9 mouse cellular contexts compared by ENCODE assay signal in genomic region chr9:59748969-59749368, GRCm38 (mm10). TPM values are rescaled to one million over a fixed set of nuclear protein-coding genes. Genes with fewer than 3 reads are reported as not detected.
DNase-seq lines count a peak whose midpoint lies in the region; ATAC-seq and TF ChIP-seq lines count a peak whose summit lies in the region.
"Had no signal": no experiment of that assay in that cellular context is flagged by ENCODE, and none has a peak within 500 bp of the region (broad histone marks: within the 10 kb centered on the region; RNA-seq: fewer than 3 reads in every experiment).

No protein-coding gene starts in this region.

- H3K27ac ChIP-seq in lung, postnatal 0 days (ENCODE audit: low read length) = no peak overlapping the region
- no peak overlapping the region for H3K27ac ChIP-seq in forebrain, embryonic 14.5 days (ENCODE audit: low read depth, low read length)
- no peak overlapping the region for H3K27ac ChIP-seq in hindbrain, embryonic 16.5 days (ENCODE audit: low read depth, low read length)
- H3K27ac ChIP-seq: left cerebral cortex, adult 2 months had no signal

- no peaks in the 10 kb centered on the region for H3K9me3 ChIP-seq in lung, postnatal 0 days (ENCODE audit: low read length)
- H3K9me3 ChIP-seq in forebrain, embryonic 14.5 days (replicated peaks; ENCODE audit: control insufficient read depth, low read length) = no peaks in the 10 kb centered on the region
- H3K9me3 ChIP-seq in hindbrain, embryonic 16.5 days (ENCODE audit: control insufficient read depth, low read length) = no peaks in the 10 kb centered on the region

- no peaks in the 10 kb centered on the region for H3K27me3 ChIP-seq in lung, postnatal 0 days (replicated peaks; ENCODE audit: insufficient read depth, low read length)
- H3K27me3 ChIP-seq in forebrain, embryonic 14.5 days (replicated peaks; ENCODE audit: control insufficient read depth, insufficient read depth, low read length) = no peaks in the 10 kb centered on the region
- H3K27me3 ChIP-seq in hindbrain, embryonic 16.5 days (replicated peaks; ENCODE audit: control insufficient read depth, insufficient read depth, low read length) = no peaks in the 10 kb centered on the region

- 79% methylated on average over 11 of the region's 11 CpGs for WGBS in lung, postnatal 0 days
- 92% methylated on average over 11 of the region's 11 CpGs for WGBS in forebrain, embryonic 14.5 days
- 90% methylated on average over 11 of the region's 11 CpGs for WGBS in hindbrain, embryonic 16.5 days

- DNase-seq in cerebellum, adult 8-10 months = peak; percentile 9
- peak; percentile 29 to 49 for DNase-seq in lung, adult 18-20 months
- no peak for DNase-seq in lung, postnatal 0 days (ENCODE audit: low spot score)
- no peak for DNase-seq in forebrain, embryonic 14.5 days (ENCODE audit: low spot score)

- TF ChIP-seq CTCF in lung, postnatal 0 days (IDR thresholded peaks at IDR 0.05) = no peak

- H3K4me3 ChIP-seq in lung, postnatal 0 days (ENCODE audit: low read depth, low read length) = no peak overlapping the region
- H3K4me3 ChIP-seq in forebrain, embryonic 14.5 days (ENCODE audit: low read depth, low read length) = no peak overlapping the region
- H3K4me3 ChIP-seq in hindbrain, embryonic 16.5 days (ENCODE audit: low read length) = no peak overlapping the region

- TF ChIP-seq EP300 in lung, postnatal 0 days (IDR thresholded peaks at IDR 0.05) = no peak

- no peak overlapping the region for H3K9ac ChIP-seq in lung, postnatal 0 days (replicated peaks; ENCODE audit: low read depth)
- no peak overlapping the region for H3K9ac ChIP-seq in forebrain, embryonic 14.5 days (ENCODE audit: low read length)
- H3K9ac ChIP-seq in hindbrain, embryonic 16.5 days (ENCODE audit: low read depth, low read length) = no peak overlapping the region

- ATAC-seq in cerebellum, adult (ENCODE audit: insufficient number of reproducible peaks, low FRiP score, low TSS enrichment) = no peak
- no peak for ATAC-seq in lung, postnatal 0 days
- peak; percentile 5; the same call in 1 of the 2 replicates for ATAC-seq in granulocyte monocyte progenitor cell, adult 5-6 weeks (replicated peaks; ENCODE audit: poor library complexity, severe bottlenecking)
- ATAC-seq in megakaryocyte, adult 5-6 weeks (ENCODE audit: poor library complexity, severe bottlenecking) = peak; percentile 20; the same call in 1 of the 2 replicates
- no peak for ATAC-seq in forebrain, embryonic 14.5 days
- no peak for ATAC-seq in hindbrain, embryonic 16.5 days

- no peak overlapping the region for H3K4me2 ChIP-seq in lung, postnatal 0 days (replicated peaks; ENCODE audit: low read depth, low read length)
- no peak overlapping the region for H3K4me2 ChIP-seq in forebrain, embryonic 14.5 days (ENCODE audit: low read length)
- H3K4me2 ChIP-seq in hindbrain, embryonic 16.5 days (ENCODE audit: low read length) = no peak overlapping the region

- H3K36me3 ChIP-seq in lung, postnatal 0 days (ENCODE audit: insufficient read depth, low read length) = no peaks in the 10 kb centered on the region
- no peaks in the 10 kb centered on the region for H3K36me3 ChIP-seq in forebrain, embryonic 14.5 days (ENCODE audit: control insufficient read depth, insufficient read depth, low read length)
- no peaks in the 10 kb centered on the region for H3K36me3 ChIP-seq in hindbrain, embryonic 16.5 days (ENCODE audit: control insufficient read depth, insufficient read depth, low read length)

- peaks cover 4% of the 10 kb centered on the region; the same call in 1 of the 2 replicates for H3K4me1 ChIP-seq in lung, postnatal 0 days (ENCODE audit: insufficient read depth, low read depth, low read length)
- H3K4me1 ChIP-seq in forebrain, embryonic 14.5 days (ENCODE audit: control insufficient read depth, insufficient read depth, low read length) = peaks cover 6% of the 10 kb centered on the region; the same call in 1 of the 2 replicates
- peaks cover 6% of the 10 kb centered on the region for H3K4me1 ChIP-seq in hindbrain, embryonic 16.5 days (ENCODE audit: control insufficient read depth, insufficient read depth, low read depth, low read length)

RNA-seq across cellular contexts. Expression of gene Senp8, which starts 1.5 kb away (rescaled TPM):
- 3.4 and 3.6 TPM in 2 replicates for polyA plus RNA-seq in lung, postnatal 0 days (2015; fragmentation: Nextera tagmentation; extraction: Ambion mirVana)
- total RNA-seq in granulocyte monocyte progenitor cell, adult 5-6 weeks (2014; fragmentation: Nextera tagmentation) = 2.3 and 3.8 TPM in 2 replicates
- total RNA-seq in granulocyte monocyte progenitor cell, adult 5-6 weeks (2017) = 4.5 and 5.5 TPM in 2 replicates
- total RNA-seq in megakaryocyte, adult 5-6 weeks (2015) = 4.1 and 7.5 TPM in 2 replicates
- total RNA-seq in megakaryocyte, adult 5-6 weeks (2017) = 4.2 and 4.8 TPM in 2 replicates
- polyA plus RNA-seq in forebrain, embryonic 14.5 days (2014; fragmentation: Nextera tagmentation; extraction: Ambion mirVana) = 12.3 and 12.7 TPM in 2 replicates
- 10.0 and 11.2 TPM in 2 replicates for polyA plus RNA-seq in hindbrain, embryonic 16.5 days (2015; fragmentation: Nextera tagmentation; extraction: Ambion mirVana)

RNA-seq across cellular contexts. Expression of gene Myo9a, which starts 1.7 kb away (rescaled TPM):
- 8.1 and 11.5 TPM in 2 replicates for polyA plus RNA-seq in lung, postnatal 0 days (2015; fragmentation: Nextera tagmentation; extraction: Ambion mirVana)
- total RNA-seq in granulocyte monocyte progenitor cell, adult 5-6 weeks (2014; fragmentation: Nextera tagmentation) = 6.8 and 11.2 TPM in 2 replicates
- 19.4 and 26.4 TPM in 2 replicates for total RNA-seq in granulocyte monocyte progenitor cell, adult 5-6 weeks (2017)
- 18.0 and 19.0 TPM in 2 replicates for total RNA-seq in megakaryocyte, adult 5-6 weeks (2015)
- 32.4 and 38.7 TPM in 2 replicates for total RNA-seq in megakaryocyte, adult 5-6 weeks (2017)
- 18.8 and 21.9 TPM in 2 replicates for polyA plus RNA-seq in forebrain, embryonic 14.5 days (2014; fragmentation: Nextera tagmentation; extraction: Ambion mirVana)
- polyA plus RNA-seq in hindbrain, embryonic 16.5 days (2015; fragmentation: Nextera tagmentation; extraction: Ambion mirVana) = 23.2 and 24.9 TPM in 2 replicates

Comparison
In these comparisons a context has a peak if more than half of its experiments do, and no peak if none do; other contexts are left out.
1. DNase-seq: peak in cerebellum, adult 8-10 months (single experiment) and lung, adult 18-20 months (2 of 2); none in lung, postnatal 0 days (single experiment) and forebrain, embryonic 14.5 days (single experiment).
2. ATAC-seq: peak in granulocyte monocyte progenitor cell, adult 5-6 weeks (single experiment) and megakaryocyte, adult 5-6 weeks (single experiment); none in cerebellum, adult (single experiment), lung, postnatal 0 days (single experiment), forebrain, embryonic 14.5 days (single experiment) and hindbrain, embryonic 16.5 days (single experiment).